Mouse (Mus musculus): Measurements from ENCODE around the gene Esrrg. TPM values are rescaled to one million over a fixed set of nuclear protein-coding genes. Genes with fewer than 3 reads are reported as not detected.

The Esrrg gene
- 34.7 and 39.8 TPM in 2 replicates for total RNA-seq (2014; rRNA removed)
- polyA plus RNA-seq (2015; fragmentation: Nextera tagmentation; extraction: Ambion mirVana) = 16.4 and 17.1 TPM in 2 replicates

DNA sequence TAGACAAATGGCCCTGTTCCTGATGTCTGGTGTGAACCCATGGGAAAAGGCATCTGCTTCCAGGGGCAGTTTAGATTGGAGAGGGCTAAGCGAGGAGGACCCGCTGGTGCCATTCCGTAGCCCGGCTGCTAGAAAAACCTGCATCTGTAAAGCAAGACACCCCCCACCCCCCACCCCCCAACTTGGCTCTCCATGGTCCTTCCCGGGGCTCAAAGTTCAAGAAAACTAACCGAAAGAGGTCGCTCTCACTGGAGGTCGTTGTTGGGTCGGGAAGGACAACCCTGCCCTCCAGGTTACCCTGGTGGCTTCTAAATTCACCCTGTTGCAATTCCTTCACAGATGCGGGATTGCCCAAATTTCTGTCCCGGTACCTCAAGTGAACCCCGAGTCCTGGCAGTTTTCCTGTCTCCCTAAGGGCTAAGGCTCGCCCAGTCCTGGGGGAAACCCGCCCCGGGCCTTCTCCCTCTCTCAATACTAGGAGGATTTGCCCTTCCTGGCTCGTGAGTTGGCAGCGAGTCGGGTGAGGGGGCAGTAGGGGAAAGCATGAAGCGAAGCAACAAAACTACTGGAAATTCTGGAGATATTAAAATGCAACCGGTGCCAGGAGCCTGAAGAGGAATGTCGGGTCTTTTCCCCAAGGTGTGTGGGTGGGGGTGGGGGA, at the start of gene Esrrg:
Gene Esrrg, plus strand, starts transcription at position 531 of the 661 bp plus-strand sequence.
- peak within 1 kb of the TSS; percentile 84 for H3K4me2 ChIP-seq (ENCODE audit: low read depth, low read length, poor library complexity, severe bottlenecking)
- no peaks in the 10 kb centered on the region for H3K36me3 ChIP-seq (ENCODE audit: insufficient read depth, low read length)
- H3K27ac ChIP-seq (ENCODE audit: low read depth, low read length) = no peak within 1 kb of the TSS
- H3K9ac ChIP-seq (replicated peaks; ENCODE audit: low read length, poor library complexity, severe bottlenecking) = 0 out of 2 replicates have a peak within 1 kb of the TSS, but pooled peaks have one; percentile 24
- 4% methylated on average over 21 of the region's 21 CpGs for WGBS
- DNase-seq (ENCODE audit: low spot score) = no peak
- peak within 1 kb of the TSS; percentile 37 for H3K4me3 ChIP-seq (ENCODE audit: low read depth, low read length)
- ATAC-seq (ENCODE audit: low FRiP score) = no peak
- H3K4me1 ChIP-seq (ENCODE audit: insufficient read depth, low read length) = peaks cover 7% of the 10 kb centered on the region; the same call in 1 of the 2 replicates
- H3K27me3 ChIP-seq (ENCODE audit: insufficient read depth, low read length) = peaks cover 50% of the 10 kb centered on the region
- no peaks in the 10 kb centered on the region for H3K9me3 ChIP-seq (ENCODE audit: low read length)
- no peak for TF ChIP-seq CTCF (IDR thresholded peaks at IDR 0.05)

DNA sequence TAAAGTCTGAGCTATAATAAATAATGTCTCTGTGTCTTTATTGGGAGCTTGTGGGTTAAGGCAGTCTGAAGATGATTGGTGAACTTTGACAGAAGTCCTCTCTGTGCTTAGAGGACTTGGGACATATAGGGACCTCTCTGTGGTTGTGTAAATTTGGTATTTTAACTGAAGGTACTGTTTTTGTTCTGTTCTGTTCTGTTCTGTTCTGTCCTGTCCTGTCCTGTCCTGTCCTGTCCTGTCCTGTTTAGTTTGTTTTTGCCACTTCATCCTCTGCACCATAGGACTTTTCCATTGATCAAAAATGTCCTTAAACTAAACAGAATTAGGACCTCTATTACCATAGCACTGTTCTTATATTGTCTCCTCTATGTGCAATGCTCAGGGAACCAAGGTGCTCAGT, 24.6 kb upstream of the Esrrg start:
- H3K4me2 ChIP-seq (ENCODE audit: low read depth, low read length, poor library complexity, severe bottlenecking) = no peak overlapping the region
- ATAC-seq (ENCODE audit: low FRiP score) (no peak), DNase-seq (ENCODE audit: low spot score) (no peak)
- no peak overlapping the region for H3K27ac ChIP-seq (ENCODE audit: low read depth, low read length)
- H3K4me1 ChIP-seq (ENCODE audit: insufficient read depth, low read length) = no peaks in the 10 kb centered on the region
- no peaks in the 10 kb centered on the region for H3K36me3 ChIP-seq (ENCODE audit: insufficient read depth, low read length)
- no peak for TF ChIP-seq CTCF (IDR thresholded peaks at IDR 0.05)
- H3K27me3 ChIP-seq (ENCODE audit: insufficient read depth, low read length) = no peaks in the 10 kb centered on the region
- 0 out of 2 replicates have a peak, but pooled peaks cover 2% of the 10 kb centered on the region for H3K9me3 ChIP-seq (ENCODE audit: low read length)
- no peak overlapping the region for H3K4me3 ChIP-seq (ENCODE audit: low read depth, low read length)
- no peak overlapping the region for H3K9ac ChIP-seq (replicated peaks; ENCODE audit: low read length, poor library complexity, severe bottlenecking)

DNA sequence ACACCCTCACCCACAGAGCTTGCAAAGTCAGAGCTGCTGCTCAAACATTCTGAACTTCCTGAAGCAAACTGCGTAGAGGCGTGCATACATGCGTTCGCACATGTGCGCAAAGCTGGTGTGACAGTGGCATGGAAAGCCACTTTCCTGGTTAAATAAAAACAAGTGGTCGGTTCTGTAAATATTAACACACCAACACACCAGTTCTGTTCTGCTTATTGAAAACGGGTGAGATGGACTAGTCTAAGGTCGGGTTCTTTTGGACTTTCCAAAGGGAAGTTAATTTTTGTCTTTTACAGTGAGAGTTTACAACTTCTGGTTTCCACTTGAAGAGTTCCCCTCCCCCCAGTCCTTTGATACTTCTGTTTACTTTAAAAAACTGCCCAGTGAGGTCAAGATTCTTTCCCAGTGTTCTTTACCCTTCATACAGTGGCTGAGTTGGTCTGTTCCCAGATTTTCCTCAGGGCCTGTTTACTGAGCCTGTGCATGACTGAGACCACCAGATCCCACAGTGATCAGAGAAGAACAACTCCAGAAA, 22.0 kb upstream of the Esrrg start:
- 95% methylated on average over 8 of the region's 8 CpGs for WGBS

DNA sequence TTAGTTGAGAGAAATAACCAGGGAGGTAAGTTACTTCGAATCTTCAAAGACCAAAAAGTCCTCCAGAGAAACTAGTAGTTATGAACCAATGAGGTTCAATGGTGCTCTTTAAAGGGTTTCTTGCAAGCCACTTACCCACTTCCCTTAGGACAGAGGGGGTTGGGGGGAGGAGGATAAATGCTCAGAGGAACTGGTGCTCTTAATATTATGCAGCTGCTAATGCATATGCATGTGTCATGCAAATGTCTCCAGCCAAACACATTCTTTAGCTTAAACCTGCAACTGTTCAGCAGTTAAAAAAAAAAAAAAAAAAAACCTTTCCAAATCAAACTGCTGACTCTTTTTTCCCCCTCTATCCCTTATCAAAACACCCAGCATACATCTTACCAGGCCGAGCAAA, 5.6 kb upstream of the Esrrg start:
- TF ChIP-seq CTCF (IDR thresholded peaks at IDR 0.05) = no peak
- H3K4me1 ChIP-seq (ENCODE audit: insufficient read depth, low read length) = peaks cover 4% of the 10 kb centered on the region; the same call in 1 of the 2 replicates
- no peaks in the 10 kb centered on the region for H3K36me3 ChIP-seq (ENCODE audit: insufficient read depth, low read length)
- H3K9ac ChIP-seq (replicated peaks; ENCODE audit: low read length, poor library complexity, severe bottlenecking) = no peak overlapping the region
- DNase-seq (ENCODE audit: low spot score) (no peak), ATAC-seq (ENCODE audit: low FRiP score) (no peak)
- WGBS = 50% methylated on average over 2 of the region's 2 CpGs
- H3K4me2 ChIP-seq (ENCODE audit: low read depth, low read length, poor library complexity, severe bottlenecking) = no peak overlapping the region
- H3K27me3 ChIP-seq (ENCODE audit: insufficient read depth, low read length) = peaks cover 19% of the 10 kb centered on the region
- H3K4me3 ChIP-seq (ENCODE audit: low read depth, low read length) = no peak overlapping the region
- no peak overlapping the region for H3K27ac ChIP-seq (ENCODE audit: low read depth, low read length)
- no peaks in the 10 kb centered on the region for H3K9me3 ChIP-seq (ENCODE audit: low read length)

More for the DNA sequence above, 22.0 kb upstream of the Esrrg start:
- DNase-seq (ENCODE audit: low spot score) = no peak
- Histone ChIP-seq H3K9ac (replicated peaks; ENCODE audit: low read length, poor library complexity, severe bottlenecking) (no peak overlapping the region), H3K27me3 (ENCODE audit: insufficient read depth, low read length) (no peaks in the 10 kb centered on the region), H3K27ac (ENCODE audit: low read depth, low read length) (no peak overlapping the region), H3K36me3 (ENCODE audit: insufficient read depth, low read length) (no peaks in the 10 kb centered on the region), H3K4me3 (ENCODE audit: low read depth, low read length) (no peak overlapping the region), H3K4me1 (ENCODE audit: insufficient read depth, low read length) (no peaks in the 10 kb centered on the region), H3K4me2 (ENCODE audit: low read depth, low read length, poor library complexity, severe bottlenecking) (no peak overlapping the region), H3K9me3 (ENCODE audit: low read length) (0 out of 2 replicates have a peak, but pooled peaks cover 2% of the 10 kb centered on the region)
- no peak for TF ChIP-seq CTCF (IDR thresholded peaks at IDR 0.05)
- no peak for ATAC-seq (ENCODE audit: low FRiP score)

DNA sequence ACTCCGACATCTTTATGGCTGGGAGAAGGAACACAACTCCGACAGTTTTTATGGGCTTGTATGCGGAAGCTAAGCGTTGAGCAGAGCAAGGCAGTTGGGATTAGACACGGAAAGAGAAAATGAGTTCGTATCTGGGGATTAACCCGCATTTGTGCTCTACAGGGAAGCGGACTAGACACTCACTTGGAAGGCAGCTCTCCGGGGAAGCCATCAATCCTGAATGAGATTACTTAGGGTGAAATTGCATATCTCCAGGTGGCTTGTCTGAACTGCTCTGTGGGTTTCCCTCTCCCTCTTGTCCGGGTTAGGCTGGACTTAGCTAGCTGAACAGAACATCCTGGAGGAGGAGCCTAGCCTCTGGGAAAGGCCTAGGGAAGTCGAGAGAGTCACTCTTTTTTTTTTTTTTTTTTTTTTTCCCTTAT, 4.5 kb upstream of the Esrrg start:
- DNase-seq (ENCODE audit: low spot score) = no peak
- Histone ChIP-seq H3K4me1 (ENCODE audit: insufficient read depth, low read length) (peaks cover 4% of the 10 kb centered on the region; the same call in 1 of the 2 replicates), H3K36me3 (ENCODE audit: insufficient read depth, low read length) (no peaks in the 10 kb centered on the region), H3K9ac (replicated peaks; ENCODE audit: low read length, poor library complexity, severe bottlenecking) (no peak overlapping the region), H3K4me3 (ENCODE audit: low read depth, low read length) (no peak overlapping the region), H3K4me2 (ENCODE audit: low read depth, low read length, poor library complexity, severe bottlenecking) (no peak overlapping the region), H3K27me3 (ENCODE audit: insufficient read depth, low read length) (peaks cover 26% of the 10 kb centered on the region), H3K9me3 (ENCODE audit: low read length) (no peaks in the 10 kb centered on the region), H3K27ac (ENCODE audit: low read depth, low read length) (no peak overlapping the region)
- WGBS = 12% methylated on average over 11 of the region's 11 CpGs
- ATAC-seq (ENCODE audit: low FRiP score) = no peak
- TF ChIP-seq CTCF (IDR thresholded peaks at IDR 0.05) = no peak

DNA sequence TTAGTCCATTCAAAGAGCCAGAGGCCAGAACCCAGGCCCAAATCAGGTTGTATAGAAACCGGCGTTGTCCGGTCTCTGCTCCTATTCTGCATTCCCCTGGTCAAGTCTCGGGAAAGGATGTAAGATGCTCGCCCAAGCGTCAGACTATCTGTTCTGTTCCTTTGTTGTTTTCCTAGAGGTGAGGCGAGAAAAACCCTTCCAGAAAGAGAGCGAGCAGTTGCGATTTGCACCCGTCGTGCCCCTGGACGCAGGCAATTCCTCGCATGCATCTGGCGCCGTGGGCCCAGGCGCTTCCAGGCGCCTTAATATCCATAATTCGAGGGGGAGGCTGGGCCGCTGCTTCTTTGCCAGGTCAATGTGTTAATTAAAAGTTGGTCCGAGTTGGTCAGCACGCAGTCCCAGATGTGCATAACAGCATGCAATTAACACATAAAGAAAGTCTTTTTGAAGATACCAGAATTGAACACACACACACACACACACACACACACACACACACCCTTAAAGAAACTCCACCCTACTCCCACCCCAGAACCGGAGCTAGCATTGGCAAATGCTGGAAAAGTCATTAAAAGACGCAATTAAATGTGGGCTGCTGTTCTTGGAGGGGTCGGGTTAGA, 3.8 kb upstream of the Esrrg start:
- peaks cover 7% of the 10 kb centered on the region; the same call in 1 of the 2 replicates for H3K4me1 ChIP-seq (ENCODE audit: insufficient read depth, low read length)
- no peaks in the 10 kb centered on the region for H3K36me3 ChIP-seq (ENCODE audit: insufficient read depth, low read length)
- H3K9me3 ChIP-seq (ENCODE audit: low read length) = no peaks in the 10 kb centered on the region
- peaks cover 30% of the 10 kb centered on the region for H3K27me3 ChIP-seq (ENCODE audit: insufficient read depth, low read length)
- peak overlapping the region; percentile 25; the same call in 1 of the 2 replicates for H3K4me3 ChIP-seq (ENCODE audit: low read depth, low read length)
- 14% methylated on average over 24 of the region's 24 CpGs for WGBS
- H3K27ac ChIP-seq (ENCODE audit: low read depth, low read length) = no peak overlapping the region
- ATAC-seq (ENCODE audit: low FRiP score) (no peak), DNase-seq (ENCODE audit: low spot score) (no peak)
- H3K4me2 ChIP-seq (ENCODE audit: low read depth, low read length, poor library complexity, severe bottlenecking) = peak overlapping the region; percentile 57
- no peak for TF ChIP-seq CTCF (IDR thresholded peaks at IDR 0.05)
- H3K9ac ChIP-seq (replicated peaks; ENCODE audit: low read length, poor library complexity, severe bottlenecking) = no peak overlapping the region

Data from midbrain, postnatal 0 days (tissue).